Comparison of ENCODE assay signal across 8 mouse cellular contexts in genomic region chr5:146948041-146948507, GRCm38 (mm10). TPM values are rescaled to one million over a fixed set of nuclear protein-coding genes. Genes with fewer than 3 reads are reported as not detected.
DNase-seq lines count a peak whose midpoint lies in the region; ATAC-seq and TF ChIP-seq lines count a peak whose summit lies in the region.

No protein-coding gene starts in this region.

- no peaks in the 10 kb centered on the region for H3K9me3 ChIP-seq in intestine, embryonic 15.5 days

- no peak for TF ChIP-seq CTCF in layer of hippocampus, adult 2 months (conservative IDR thresholded peaks at IDR 0.05)
- TF ChIP-seq CTCF in cortical plate, adult 2 months (IDR thresholded peaks at IDR 0.05; ENCODE audit: extremely low read depth, insufficient read depth, low read length), result no peak

- peaks cover 20% of the 10 kb centered on the region for H3K36me3 ChIP-seq in intestine, embryonic 15.5 days
- H3K36me3 ChIP-seq in myocyte (ENCODE audit: control insufficient read depth, insufficient read depth), result no peaks in the 10 kb centered on the region

- no peaks in the 10 kb centered on the region; the same call in 1 of the 2 replicates for H3K4me1 ChIP-seq in cortical plate, adult 2 months (ENCODE audit: control insufficient read depth, insufficient read depth, low read length)
- peaks cover 11% of the 10 kb centered on the region for H3K4me1 ChIP-seq in intestine, embryonic 15.5 days (replicated peaks)

- peak overlapping the region; percentile 89 for H3K27ac ChIP-seq in layer of hippocampus, adult 2 months
- H3K27ac ChIP-seq in cortical plate, adult 2 months (ENCODE audit: insufficient read depth, low read length), result peak overlapping the region; percentile 3
- H3K27ac ChIP-seq in intestine, embryonic 15.5 days, result peak overlapping the region; percentile 95

- ATAC-seq in intestine, embryonic 15.5 days, result no peak

- peaks cover 12% of the 10 kb centered on the region for H3K79me2 ChIP-seq in myocyte (ENCODE audit: control insufficient read depth, insufficient read depth)

- no peak for DNase-seq in layer of hippocampus, adult 2 months (ENCODE audit: low spot score in 2 of 2)
- no peak for DNase-seq in layer of hippocampus, adult 18-20 months (ENCODE audit: low spot score in 2 of 2)
- no peak for DNase-seq in natural killer cell, adult 2 months (ENCODE audit: low spot score in 2 of 2)
- no peak for DNase-seq in embryo, embryonic 10.5 days (ENCODE audit: low spot score)
- no peak for DNase-seq in frontal cortex, adult 2 months (ENCODE audit: extremely low spot score in 1 of 2, low spot score in 1 of 2)

- peak overlapping the region; percentile 83 for H3K4me2 ChIP-seq in intestine, embryonic 15.5 days (replicated peaks)
- H3K4me2 ChIP-seq in myocyte (ENCODE audit: low read depth), result peak overlapping the region; percentile 81

- H3K4me3 ChIP-seq in layer of hippocampus, adult 2 months, result peak overlapping the region; percentile 62
- peak overlapping the region; percentile 42 for H3K4me3 ChIP-seq in cortical plate, adult 2 months (ENCODE audit: insufficient read depth, low read length)
- peak overlapping the region; percentile 76 for H3K4me3 ChIP-seq in intestine, embryonic 15.5 days (replicated peaks)
- H3K4me3 ChIP-seq in myocyte, result peak overlapping the region; percentile 24

- WGBS in intestine, embryonic 15.5 days, result 14% methylated on average over 10 of the region's 10 CpGs

- peak overlapping the region; percentile 58 for H3K9ac ChIP-seq in intestine, embryonic 15.5 days

- peak overlapping the region; percentile 84 for H3ac ChIP-seq in myocyte (ENCODE audit: control insufficient read depth, insufficient read length)

- H3K27me3 ChIP-seq in intestine, embryonic 15.5 days (replicated peaks), result no peaks in the 10 kb centered on the region
- H3K27me3 ChIP-seq in myocyte (ENCODE audit: control insufficient read depth, insufficient read depth, insufficient read length), result no peaks in the 10 kb centered on the region

- TF ChIP-seq POLR2A in cortical plate, adult 2 months (IDR thresholded peaks at IDR 0.05; ENCODE audit: extremely low read depth, insufficient read depth, low read length), result no peak
- TF ChIP-seq POLR2A in myocyte (IDR thresholded peaks at IDR 0.05; ENCODE audit: insufficient read length, low read depth), result no peak

TF ChIP-seq in myocyte, 11 proteins besides CTCF, POLR2A, EP300 and RAD21:
- TF ChIP-seq MYOG (IDR thresholded peaks at IDR 0.05; ENCODE audit: control insufficient read depth in 1 of 3, insufficient read depth in 1 of 3, insufficient read length in 2 of 3, low read depth in 2 of 3) (no peak), USF1 (IDR thresholded peaks at IDR 0.05; ENCODE audit: low read depth) (peak; percentile 1), E2F4 (IDR thresholded peaks at IDR 0.05; ENCODE audit: insufficient read depth) (no peak)

RNA-seq across cellular contexts. Expression of gene Gtf3a, which starts 0.4 kb away (rescaled TPM):
- 10 to 100 TPM; 23.3 to 24.7 TPM for total RNA-seq in layer of hippocampus, adult 2 months (2021)
- 10 to 100 TPM; 22.7 to 25.3 TPM for total RNA-seq in layer of hippocampus, adult 18-20 months (2021)
- polyA plus RNA-seq in cortical plate, adult 2 months (2012; rRNA removed), result 53.7 and 55.6 TPM in 2 replicates
- polyA plus RNA-seq in intestine, embryonic 15.5 days (2015; fragmentation: Nextera tagmentation; extraction: Ambion mirVana), result 132 TPM in 2 replicates
- polyA plus RNA-seq in myocyte (2012; fragmentation: generic; extraction: Trizol), result 49.9 TPM
- 48.2 and 55.2 TPM in 2 replicates for polyA plus RNA-seq in frontal cortex, adult 2 months (2012; rRNA removed)

RNA-seq across cellular contexts. Expression of gene Mtif3, which starts 15.5 kb away (rescaled TPM):
- total RNA-seq in layer of hippocampus, adult 2 months (2021), result 10 to 100 TPM; 20.1 to 20.3 TPM
- total RNA-seq in layer of hippocampus, adult 18-20 months (2021), result 10 to 100 TPM; 19.2 to 21.6 TPM
- 20.3 and 20.7 TPM in 2 replicates for polyA plus RNA-seq in cortical plate, adult 2 months (2012; rRNA removed)
- 27.8 and 28.3 TPM in 2 replicates for polyA plus RNA-seq in intestine, embryonic 15.5 days (2015; fragmentation: Nextera tagmentation; extraction: Ambion mirVana)
- 23.7 TPM for polyA plus RNA-seq in myocyte (2012; fragmentation: generic; extraction: Trizol)
- polyA plus RNA-seq in frontal cortex, adult 2 months (2012; rRNA removed), result 22.0 and 22.7 TPM in 2 replicates

Comparison
In these comparisons a context has a peak if more than half of its experiments do, and no peak if none do; other contexts are left out.
1. H3K27ac ChIP-seq: peak in every context shown above with its lines; median percentile 95 in intestine, embryonic 15.5 days; 89 in layer of hippocampus, adult 2 months; 3 in cortical plate, adult 2 months.
2. H3K4me3 ChIP-seq: peak in every context shown above with its lines; median percentile 76 in intestine, embryonic 15.5 days; 62 in layer of hippocampus, adult 2 months; 42 in cortical plate, adult 2 months; 24 in myocyte.